Mouse (Mus musculus): ENCODE data around the gene Klk1b27.

DNA sequence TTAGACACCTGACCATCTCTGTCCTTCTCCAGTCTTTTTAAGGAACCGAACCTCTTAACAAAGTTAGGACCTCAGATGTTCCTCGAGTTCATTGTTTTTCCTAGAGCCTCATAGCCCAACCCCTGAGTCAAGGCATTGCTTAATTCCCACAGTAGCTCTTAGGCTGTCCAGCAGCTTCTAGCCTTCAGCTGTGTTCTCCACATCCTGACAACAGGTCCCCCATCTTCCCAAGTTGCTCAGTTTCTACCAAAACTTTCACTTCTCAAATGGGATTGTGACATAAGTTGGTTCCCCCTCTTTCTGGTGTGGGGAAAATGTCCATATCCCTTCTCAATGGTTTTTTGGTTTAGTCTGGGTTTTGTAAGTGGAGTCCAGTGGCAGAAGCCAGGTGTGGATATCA is 20.0 kb downstream of the Klk1b27 start:
- TF ChIP-seq CTCF (IDR thresholded peaks at IDR 0.05; ENCODE audit: low read depth): no peak
- TF ChIP-seq EP300 (IDR thresholded peaks at IDR 0.05; ENCODE audit: low read depth): no peak
